Mouse (Mus musculus) induced T-regulatory cell, adult 2 months (primary cell): ENCODE data around the gene Copz2.
"Not testable (repeated sequence)": the region's sequence is repeated elsewhere in the genome, so short reads cannot be mapped to it uniquely, and the experiment has no call there.

ENCODE experiments used
- DNase-seq: peaks from one replicate; pipeline ENCODE4 v3.0.0-alpha.2; 2012; ENCODE audit warnings: low read depth

The Copz2 gene

GRCm38 (mm10) chr11:96828881-96829280 is 20.8 kb upstream of the Copz2 start:
- DNase-seq: no peak

GRCm38 (mm10) chr11:96829403-96829812 is 20.3 kb upstream of the Copz2 start:
- peak; percentile 83 for DNase-seq

- peak; percentile 98 for DNase-seq
Measured at GRCm38 (mm10) chr11:96829813-96830538, 19.7 kb upstream of the Copz2 start, which contains the start of gene Nfe2l1. Gene Nfe2l1, minus strand, starts transcription at chr11:96829968.

GRCm38 (mm10) chr11:96830539-96831216 is 19.0 kb upstream of the Copz2 start:
- no peak for DNase-seq

- no peak for DNase-seq
Measured at GRCm38 (mm10) chr11:96831516-96831915, 18.2 kb upstream of the Copz2 start.

GRCm38 (mm10) chr11:96832541-96832940 is 17.1 kb upstream of the Copz2 start:
- DNase-seq: no peak

- peak; percentile 13 for DNase-seq
Measured at GRCm38 (mm10) chr11:96832973-96833372, 16.7 kb upstream of the Copz2 start.

GRCm38 (mm10) chr11:96834127-96834526 is 15.5 kb upstream of the Copz2 start:
- no peak for DNase-seq

GRCm38 (mm10) chr11:96837298-96837697 is 12.4 kb upstream of the Copz2 start:
- no peak for DNase-seq

- DNase-seq: no peak
Measured at GRCm38 (mm10) chr11:96838341-96838740, 11.3 kb upstream of the Copz2 start.

- DNase-seq: no peak
Measured at GRCm38 (mm10) chr11:96839428-96839827, 10.2 kb upstream of the Copz2 start.

GRCm38 (mm10) chr11:96839877-96840276 is 9.8 kb upstream of the Copz2 start:
- DNase-seq: no peak

GRCm38 (mm10) chr11:96840290-96840689 is 9.4 kb upstream of the Copz2 start:
- DNase-seq: no peak

GRCm38 (mm10) chr11:96843627-96844026 is 6.0 kb upstream of the Copz2 start:
- DNase-seq: no peak

- no peak for DNase-seq
Measured at GRCm38 (mm10) chr11:96847240-96847639, 2.4 kb upstream of the Copz2 start.

GRCm38 (mm10) chr11:96848694-96849093 is 976 bp upstream of the Copz2 start:
- DNase-seq: no peak

GRCm38 (mm10) chr11:96849145-96849544 is 525 bp upstream of the Copz2 start:
- not testable (repeated sequence) for DNase-seq

- DNase-seq: no peak
Measured at GRCm38 (mm10) chr11:96857446-96857845, 7.8 kb downstream of the Copz2 start.

- peak; percentile 80 for DNase-seq
Measured at GRCm38 (mm10) chr11:96859635-96860034, 10.0 kb downstream of the Copz2 start.

GRCm38 (mm10) chr11:96860564-96860963 is 10.9 kb downstream of the Copz2 start:
- peak; percentile 90 for DNase-seq

GRCm38 (mm10) chr11:96861446-96861845 is 11.8 kb downstream of the Copz2 start:
- no peak for DNase-seq

- DNase-seq: peak; percentile 98
Measured at GRCm38 (mm10) chr11:96861878-96862289, 12.2 kb downstream of the Copz2 start.

- DNase-seq: no peak
Measured at GRCm38 (mm10) chr11:96862534-96862933, 12.9 kb downstream of the Copz2 start.
